Comparison of ENCODE assay signal across 7 mouse cellular contexts in the genomic region with DNA sequence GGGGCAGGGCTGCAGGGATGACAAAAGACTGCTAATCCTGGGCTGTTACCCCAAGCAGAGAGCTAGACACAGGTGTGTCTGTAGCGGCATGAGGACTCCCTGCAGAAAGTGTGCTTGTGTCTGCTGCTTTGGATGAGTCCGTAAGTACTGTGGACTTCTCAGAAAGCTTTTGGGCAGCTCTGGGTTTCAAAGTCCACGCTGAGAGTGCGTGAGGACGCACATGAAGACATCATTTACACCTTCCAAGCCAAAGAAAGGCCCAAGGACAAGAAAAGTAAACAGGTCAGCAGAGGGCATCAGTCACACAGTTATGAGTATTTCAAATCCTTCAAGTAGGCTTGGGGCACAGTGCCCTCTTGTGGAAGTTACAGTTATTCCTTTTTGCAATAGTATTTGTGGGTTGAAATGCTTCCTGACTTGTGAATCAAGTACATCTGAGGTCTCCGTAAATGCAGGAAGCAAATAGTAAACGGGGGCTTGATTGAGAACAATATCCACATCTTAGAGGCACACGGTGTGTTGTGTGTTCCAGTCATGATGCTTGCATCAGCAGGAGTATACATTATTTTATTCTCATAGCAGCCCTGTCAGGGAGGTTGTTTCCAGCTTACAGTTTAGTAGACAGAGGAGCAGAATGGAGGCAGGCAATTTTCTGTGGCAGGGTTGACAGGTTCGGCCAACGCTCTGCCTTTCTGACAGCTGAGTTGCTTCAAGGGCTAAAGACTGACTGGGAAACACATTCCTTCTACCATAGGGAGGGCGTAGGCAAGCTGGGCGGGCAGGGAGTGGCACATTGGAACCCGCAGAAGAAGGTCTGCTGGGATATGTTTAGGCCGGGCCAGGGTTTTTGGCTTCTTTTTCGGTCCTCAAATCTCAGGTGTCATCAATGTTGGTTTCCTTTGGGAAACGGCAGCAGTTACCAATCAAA. TPM values are rescaled to one million over a fixed set of nuclear protein-coding genes. Genes with fewer than 3 reads are reported as not detected.
DNase-seq lines count a peak whose midpoint lies in the region; ATAC-seq and TF ChIP-seq lines count a peak whose summit lies in the region.

No protein-coding gene starts in this region.

- no peaks in the 10 kb centered on the region for H3K9me3 ChIP-seq in midbrain, embryonic 10.5 days (replicated peaks)

- no peak for TF ChIP-seq POLR2A in cortical plate, adult 2 months (IDR thresholded peaks at IDR 0.05; ENCODE audit: extremely low read depth, insufficient read depth, low read length)

- H3K27ac ChIP-seq in cortical plate, adult 2 months (ENCODE audit: insufficient read depth, low read length): no peak overlapping the region
- 0 out of 2 replicates have a peak overlapping the region, but pooled peaks have one; percentile 17 for H3K27ac ChIP-seq in midbrain, embryonic 10.5 days (replicated peaks)

- H3K4me3 ChIP-seq in cortical plate, adult 2 months (ENCODE audit: insufficient read depth, low read length): no peak overlapping the region
- no peak overlapping the region for H3K4me3 ChIP-seq in midbrain, embryonic 10.5 days

- ATAC-seq in inflammation-experienced regulatory T-cells, adult 6 months: peak; percentile 89

- intact Hi-C loops in left cerebral cortex, postnatal 14 days (cut with DNase I): loop anchor here (5.0 kb wide), 1 partner anchor 229 kb away; no protein-coding TSS in a partner anchor

- DNase-seq in adrenal gland, adult (ENCODE audit: inconsistent age in 2 of 2, low spot score in 1 of 2): peak; percentile 58 to 93
- DNase-seq in gastrocnemius, adult 8-10 months (ENCODE audit: low spot score in 2 of 2): peak; percentile 50 to 54
- peak; percentile 85 to 86 for DNase-seq in left cerebral cortex, postnatal 14 days (ENCODE audit: low spot score in 2 of 2)
- peak; percentile 67 for DNase-seq in midbrain, embryonic 10.5 days (ENCODE audit: low spot score)
- DNase-seq in right cerebral cortex, postnatal 36 days (ENCODE audit: low spot score in 2 of 2): peak; percentile 44 to 49

- 51% methylated on average over 16 of the region's 16 CpGs for WGBS in midbrain, embryonic 10.5 days

- no peaks in the 10 kb centered on the region; the same call in 1 of the 2 replicates for H3K4me1 ChIP-seq in cortical plate, adult 2 months (ENCODE audit: control insufficient read depth, insufficient read depth, low read length)
- H3K4me1 ChIP-seq in midbrain, embryonic 10.5 days: peaks cover 18% of the 10 kb centered on the region

- TF ChIP-seq CTCF in cortical plate, adult 2 months (IDR thresholded peaks at IDR 0.05; ENCODE audit: extremely low read depth, insufficient read depth, low read length): peak; percentile 74

- H3K27me3 ChIP-seq in midbrain, embryonic 10.5 days (ENCODE audit: low read depth, poor library complexity, severe bottlenecking): no peaks in the 10 kb centered on the region

- H3K36me3 ChIP-seq in midbrain, embryonic 10.5 days: no peaks in the 10 kb centered on the region

RNA-seq across cellular contexts. Expression of gene 4930558K02Rik, which starts 2.9 kb away (rescaled TPM):
- polyA plus RNA-seq in cortical plate, adult 2 months (2012; rRNA removed): 0.15 and 0.21 TPM in 2 replicates
- total RNA-seq in gastrocnemius, adult 8-10 months (2022): not detected
- polyA plus RNA-seq in inflammation-experienced regulatory T-cells, adult 6 months (2017; shearing (Covaris generic)): not detected
- total RNA-seq in left cerebral cortex, postnatal 14 days (2021): not detected
- polyA plus RNA-seq in midbrain, embryonic 10.5 days (2016; fragmentation: Nextera tagmentation; extraction: Ambion mirVana): 0.14 TPM in 1 of 2 replicates, not detected in the other

RNA-seq across cellular contexts. Expression of gene Pigc, which starts 7.5 kb away (rescaled TPM):
- 16.4 and 19.7 TPM in 2 replicates for polyA plus RNA-seq in cortical plate, adult 2 months (2012; rRNA removed)
- total RNA-seq in gastrocnemius, adult 8-10 months (2022): 10 to 100 TPM; 12.3 to 17.0 (median 13.7) TPM
- polyA plus RNA-seq in inflammation-experienced regulatory T-cells, adult 6 months (2017; shearing (Covaris generic)): 10 to 100 TPM; 27.3 to 31.7 (median 29.8) TPM
- 10 to 100 TPM; 14.7 to 16.9 TPM for total RNA-seq in left cerebral cortex, postnatal 14 days (2021)
- 24.2 and 29.5 TPM in 2 replicates for polyA plus RNA-seq in midbrain, embryonic 10.5 days (2016; fragmentation: Nextera tagmentation; extraction: Ambion mirVana)
